8 mouse cellular contexts compared by ENCODE assay signal in genomic region chr7:139251881-139252301, GRCm38 (mm10). TPM values are rescaled to one million over a fixed set of nuclear protein-coding genes. Genes with fewer than 3 reads are reported as not detected.
DNase-seq lines count a peak whose midpoint lies in the region; ATAC-seq and TF ChIP-seq lines count a peak whose summit lies in the region.

No protein-coding gene starts in this region.

- no peak for TF ChIP-seq CTCF in midbrain, postnatal 0 days (IDR thresholded peaks at IDR 0.05)
- no peak for TF ChIP-seq CTCF in thymus, adult 2 months (IDR thresholded peaks at IDR 0.05; ENCODE audit: borderline replicate concordance, control insufficient read depth, extremely low read depth, insufficient read depth, low read length, poor library complexity)

- 0 out of 2 replicates have a peak overlapping the region, but pooled peaks have one; percentile 23 for H3K27ac ChIP-seq in hindbrain, embryonic 10.5 days
- no peak overlapping the region for H3K27ac ChIP-seq in hindbrain, embryonic 13.5 days
- H3K27ac ChIP-seq in midbrain, postnatal 0 days (ENCODE audit: low read depth, low read length): no peak overlapping the region
- H3K27ac ChIP-seq in thymus, adult 2 months (ENCODE audit: control insufficient read depth, insufficient read depth, low read length): no peak overlapping the region

- TF ChIP-seq POLR2A in thymus, adult 2 months (IDR thresholded peaks at IDR 0.05; ENCODE audit: control insufficient read depth, extremely low read depth, insufficient read depth, low read length, poor library complexity): no peak

- no peak overlapping the region for H3K4me2 ChIP-seq in hindbrain, embryonic 13.5 days
- H3K4me2 ChIP-seq in midbrain, postnatal 0 days (ENCODE audit: low read depth, low read length, poor library complexity, severe bottlenecking): no peak overlapping the region

- no peak for DNase-seq in hindbrain, embryonic 10.5 days (ENCODE audit: low spot score)
- DNase-seq in Muller cell, postnatal 12 days (ENCODE audit: inconsistent ontology term): peak; percentile 60
- DNase-seq in heart, adult 8-10 months (ENCODE audit: low spot score): peak; percentile 59
- peak; percentile 50 to 55 for DNase-seq in kidney, adult 8-10 months
- DNase-seq in midbrain, postnatal 0 days (ENCODE audit: low spot score): peak; percentile 76
- DNase-seq in thymus, adult 2 months: no peak

- 81% methylated on average over 5 of the region's 5 CpGs for WGBS in hindbrain, embryonic 10.5 days
- 70% methylated on average over 5 of the region's 5 CpGs for WGBS in hindbrain, embryonic 13.5 days
- 61% methylated on average over 5 of the region's 5 CpGs for WGBS in midbrain, postnatal 0 days
- 95% methylated on average over 5 of the region's 5 CpGs for WGBS in thymus, adult 2 months

- peaks cover 22% of the 10 kb centered on the region for H3K36me3 ChIP-seq in hindbrain, embryonic 10.5 days
- peaks cover 21% of the 10 kb centered on the region for H3K36me3 ChIP-seq in hindbrain, embryonic 13.5 days
- H3K36me3 ChIP-seq in midbrain, postnatal 0 days (ENCODE audit: insufficient read depth, low read length): peaks cover 3% of the 10 kb centered on the region; the same call in 1 of the 2 replicates
- no peaks in the 10 kb centered on the region for H3K36me3 ChIP-seq in thymus, adult 2 months (ENCODE audit: control insufficient read depth, insufficient read depth, low read length)

- peaks cover 60% of the 10 kb centered on the region for H3K27me3 ChIP-seq in hindbrain, embryonic 10.5 days (ENCODE audit: insufficient read depth, poor library complexity, severe bottlenecking)
- peaks cover 24% of the 10 kb centered on the region for H3K27me3 ChIP-seq in hindbrain, embryonic 13.5 days
- H3K27me3 ChIP-seq in midbrain, postnatal 0 days (ENCODE audit: insufficient read depth, low read length): no peaks in the 10 kb centered on the region; the same call in 1 of the 2 replicates
- H3K27me3 ChIP-seq in thymus, adult 2 months (ENCODE audit: control insufficient read depth, insufficient read depth, low read length): no peaks in the 10 kb centered on the region

- no peak overlapping the region for H3K4me3 ChIP-seq in hindbrain, embryonic 10.5 days
- H3K4me3 ChIP-seq in hindbrain, embryonic 13.5 days: no peak overlapping the region
- H3K4me3 ChIP-seq in midbrain, postnatal 0 days (ENCODE audit: low read depth, low read length): no peak overlapping the region
- H3K4me3 ChIP-seq in thymus, adult 2 months (ENCODE audit: control insufficient read depth, insufficient read depth, low read length): no peak overlapping the region

- H3K4me1 ChIP-seq in hindbrain, embryonic 10.5 days (replicated peaks): peaks cover 51% of the 10 kb centered on the region
- peaks cover 57% of the 10 kb centered on the region for H3K4me1 ChIP-seq in hindbrain, embryonic 13.5 days (replicated peaks)
- H3K4me1 ChIP-seq in midbrain, postnatal 0 days (ENCODE audit: insufficient read depth, low read length): peaks cover 12% of the 10 kb centered on the region; the same call in 1 of the 2 replicates
- peaks cover 16% of the 10 kb centered on the region for H3K4me1 ChIP-seq in thymus, adult 2 months (replicated peaks; ENCODE audit: control insufficient read depth, insufficient read depth, low read length)

- no peak overlapping the region; the same call in 1 of the 2 replicates for H3K9ac ChIP-seq in hindbrain, embryonic 13.5 days
- no peak overlapping the region for H3K9ac ChIP-seq in midbrain, postnatal 0 days (replicated peaks; ENCODE audit: low read length, poor library complexity, severe bottlenecking)

- no peak for ATAC-seq in hindbrain, embryonic 13.5 days (ENCODE audit: low FRiP score)
- no peak for ATAC-seq in midbrain, postnatal 0 days (ENCODE audit: low FRiP score)
- ATAC-seq in megakaryocyte, adult 5-6 weeks (ENCODE audit: poor library complexity, severe bottlenecking): no peak

- no peaks in the 10 kb centered on the region for H3K9me3 ChIP-seq in hindbrain, embryonic 10.5 days
- H3K9me3 ChIP-seq in hindbrain, embryonic 13.5 days: no peaks in the 10 kb centered on the region
- no peaks in the 10 kb centered on the region for H3K9me3 ChIP-seq in midbrain, postnatal 0 days (ENCODE audit: low read length)

RNA-seq across cellular contexts. Expression of gene Pwwp2b, which starts 3.6 kb away (rescaled TPM):
- 4.7 and 5.2 TPM in 2 replicates for polyA plus RNA-seq in hindbrain, embryonic 10.5 days (2016; fragmentation: Nextera tagmentation; extraction: Ambion mirVana)
- polyA plus RNA-seq in hindbrain, embryonic 13.5 days (2015; fragmentation: Nextera tagmentation; extraction: Ambion mirVana): 4.5 and 4.9 TPM in 2 replicates
- 10 to 100 TPM in 2 of 4 experiments, 1 to 10 TPM in 2; 8.1 to 12.5 (median 10.0) TPM for total RNA-seq in heart, adult 8-10 months (2022)
- 3.4 and 3.5 TPM in 2 replicates for total RNA-seq in midbrain, postnatal 0 days (2014; rRNA removed)
- 4.5 and 4.7 TPM in 2 replicates for polyA plus RNA-seq in midbrain, postnatal 0 days (2015; fragmentation: Nextera tagmentation; extraction: Ambion mirVana)
- 3.0 and 3.3 TPM in 2 replicates for total RNA-seq in megakaryocyte, adult 5-6 weeks (2015)
- 1.8 and 2.6 TPM in 2 replicates for total RNA-seq in megakaryocyte, adult 5-6 weeks (2017)
- polyA plus RNA-seq in thymus, adult 2 months (2012; rRNA removed): 6.3 and 7.4 TPM in 2 replicates

RNA-seq across cellular contexts. Expression of gene Stk32c, which starts 38.8 kb away (rescaled TPM):
- polyA plus RNA-seq in hindbrain, embryonic 10.5 days (2016; fragmentation: Nextera tagmentation; extraction: Ambion mirVana): 0.35 and 0.60 TPM in 2 replicates
- 1.1 TPM in 2 replicates for polyA plus RNA-seq in hindbrain, embryonic 13.5 days (2015; fragmentation: Nextera tagmentation; extraction: Ambion mirVana)
- under 1 TPM; 0.41 to 0.92 (median 0.43) TPM for total RNA-seq in heart, adult 8-10 months (2022)
- total RNA-seq in midbrain, postnatal 0 days (2014; rRNA removed): 33.2 and 35.6 TPM in 2 replicates
- polyA plus RNA-seq in midbrain, postnatal 0 days (2015; fragmentation: Nextera tagmentation; extraction: Ambion mirVana): 2.4 TPM in 2 replicates
- 0.11 TPM in 1 of 2 replicates, not detected in the other for total RNA-seq in megakaryocyte, adult 5-6 weeks (2015)
- not detected in 2 replicates for total RNA-seq in megakaryocyte, adult 5-6 weeks (2017)
- 1.3 and 1.7 TPM in 2 replicates for polyA plus RNA-seq in thymus, adult 2 months (2012; rRNA removed)

RNA-seq across cellular contexts. Expression of gene Lrrc27, which starts 39.1 kb away (rescaled TPM):
- polyA plus RNA-seq in hindbrain, embryonic 10.5 days (2016; fragmentation: Nextera tagmentation; extraction: Ambion mirVana): 4.1 and 4.9 TPM in 2 replicates
- polyA plus RNA-seq in hindbrain, embryonic 13.5 days (2015; fragmentation: Nextera tagmentation; extraction: Ambion mirVana): 3.5 and 5.0 TPM in 2 replicates
- total RNA-seq in heart, adult 8-10 months (2022): 10 to 100 TPM; 15.6 to 18.8 (median 16.4) TPM
- 2.5 and 2.7 TPM in 2 replicates for total RNA-seq in midbrain, postnatal 0 days (2014; rRNA removed)
- polyA plus RNA-seq in midbrain, postnatal 0 days (2015; fragmentation: Nextera tagmentation; extraction: Ambion mirVana): 5.6 and 6.6 TPM in 2 replicates
- 1.3 and 3.4 TPM in 2 replicates for total RNA-seq in megakaryocyte, adult 5-6 weeks (2015)
- 0.81 and 3.2 TPM in 2 replicates for total RNA-seq in megakaryocyte, adult 5-6 weeks (2017)
- 3.9 and 4.0 TPM in 2 replicates for polyA plus RNA-seq in thymus, adult 2 months (2012; rRNA removed)

Comparison
In these comparisons a context has a peak if more than half of its experiments do, and no peak if none do; other contexts are left out.
1. DNase-seq: peak in Muller cell, postnatal 12 days (single experiment), heart, adult 8-10 months (single experiment), kidney, adult 8-10 months (2 of 2) and midbrain, postnatal 0 days (single experiment); none in hindbrain, embryonic 10.5 days (single experiment) and thymus, adult 2 months (single experiment).